Mouse (Mus musculus): Measurements from ENCODE around the gene Sh2b1. TPM values are rescaled to one million over a fixed set of nuclear protein-coding genes. Genes with fewer than 3 reads are reported as not detected.

Gene Sh2b1
- polyA plus RNA-seq, 1 experiment = 43.8 TPM

DNA sequence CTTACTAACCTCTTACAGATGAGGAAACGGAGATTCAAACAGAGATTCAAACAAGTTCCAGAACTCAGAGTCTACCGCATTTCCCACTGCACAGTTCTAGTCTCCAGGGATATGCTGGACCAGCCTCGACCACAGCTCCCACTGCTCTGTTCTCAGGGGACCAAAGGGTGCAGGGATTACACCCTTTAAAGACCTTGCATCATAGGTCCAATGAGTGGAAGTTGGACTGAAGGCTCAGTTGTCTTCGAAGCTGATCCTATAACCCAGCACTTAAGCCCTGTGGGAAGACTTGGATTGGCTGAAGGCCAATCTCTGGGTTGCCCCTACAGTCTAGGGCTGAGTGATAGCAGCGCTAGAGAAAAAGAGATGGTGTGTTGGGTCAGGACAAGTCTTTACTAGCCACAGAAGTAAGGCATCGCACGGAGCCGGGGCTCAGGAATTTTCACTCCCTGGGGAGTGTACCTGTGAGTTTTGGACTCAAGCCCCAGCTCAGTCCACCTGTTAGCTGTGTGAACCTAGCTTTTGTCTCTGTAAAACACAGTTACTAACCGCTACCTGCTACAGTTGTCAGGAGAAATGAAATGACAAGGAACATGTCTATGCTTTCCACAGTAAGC lies 1.6 kb downstream of the Sh2b1 start:
- Histone ChIP-seq H3K9me3 (replicated peaks; ENCODE audit: control insufficient read depth, insufficient read depth, low read length, poor library complexity, severe bottlenecking) (no peaks in the 10 kb centered on the region), H3K4me3 (ENCODE audit: low read depth, low read length) (no peak overlapping the region), H3K9ac (ENCODE audit: low read depth, poor library complexity, severe bottlenecking) (peak overlapping the region; percentile 90), H3K27ac (ENCODE audit: insufficient read depth, low read length) (no peak overlapping the region), H3K4me1 (ENCODE audit: control insufficient read depth, insufficient read depth, low read length) (no peaks in the 10 kb centered on the region), H3K36me3 (ENCODE audit: control insufficient read depth, insufficient read depth, low read length, poor library complexity, severe bottlenecking) (peaks cover 10% of the 10 kb centered on the region), H3K27me3 (ENCODE audit: control insufficient read depth, insufficient read depth, low read length, poor library complexity, severe bottlenecking) (no peaks in the 10 kb centered on the region)
- TF ChIP-seq EP300 (IDR thresholded peaks at IDR 0.05; ENCODE audit: insufficient read depth, low read depth, low read length) (no peak), POLR2A (IDR thresholded peaks at IDR 0.05; ENCODE audit: insufficient read depth, low read length) (no peak), CTCF (IDR thresholded peaks at IDR 0.05; ENCODE audit: low read depth, low read length) (no peak)

DNA sequence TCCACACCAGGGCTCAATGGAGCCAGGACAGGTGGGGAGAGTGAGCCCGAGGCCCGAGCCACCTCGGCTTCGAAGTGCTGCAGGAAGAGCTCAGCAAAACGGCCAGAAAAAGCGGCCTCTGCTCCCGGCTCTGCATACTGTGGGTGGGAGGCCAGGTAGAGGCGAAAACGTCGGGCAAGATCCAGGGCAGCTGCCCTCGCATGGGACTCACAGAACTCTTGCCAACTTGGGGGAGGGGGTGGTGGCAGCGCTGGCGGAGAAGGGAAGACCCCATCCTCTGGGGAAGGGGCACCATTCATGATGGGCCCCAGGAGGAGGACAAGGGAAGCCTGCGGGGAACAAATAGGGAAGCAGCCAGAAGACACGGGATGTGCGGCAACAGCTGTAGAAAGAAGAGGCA lies 2.5 kb downstream of the Sh2b1 start:
- H3K4me3 ChIP-seq (ENCODE audit: low read depth, low read length) = no peak overlapping the region
- H3K27ac ChIP-seq (ENCODE audit: insufficient read depth, low read length) = no peak overlapping the region
- no peaks in the 10 kb centered on the region for H3K27me3 ChIP-seq (ENCODE audit: control insufficient read depth, insufficient read depth, low read length, poor library complexity, severe bottlenecking)
- no peak overlapping the region for H3K9ac ChIP-seq (ENCODE audit: low read depth, poor library complexity, severe bottlenecking)
- no peaks in the 10 kb centered on the region for H3K9me3 ChIP-seq (replicated peaks; ENCODE audit: control insufficient read depth, insufficient read depth, low read length, poor library complexity, severe bottlenecking)
- no peaks in the 10 kb centered on the region for H3K4me1 ChIP-seq (ENCODE audit: control insufficient read depth, insufficient read depth, low read length)
- peaks cover 10% of the 10 kb centered on the region for H3K36me3 ChIP-seq (ENCODE audit: control insufficient read depth, insufficient read depth, low read length, poor library complexity, severe bottlenecking)
- no peak for TF ChIP-seq POLR2A (IDR thresholded peaks at IDR 0.05; ENCODE audit: insufficient read depth, low read length)
- no peak for TF ChIP-seq EP300 (IDR thresholded peaks at IDR 0.05; ENCODE audit: insufficient read depth, low read depth, low read length)
- no peak for TF ChIP-seq CTCF (IDR thresholded peaks at IDR 0.05; ENCODE audit: low read depth, low read length)

DNA sequence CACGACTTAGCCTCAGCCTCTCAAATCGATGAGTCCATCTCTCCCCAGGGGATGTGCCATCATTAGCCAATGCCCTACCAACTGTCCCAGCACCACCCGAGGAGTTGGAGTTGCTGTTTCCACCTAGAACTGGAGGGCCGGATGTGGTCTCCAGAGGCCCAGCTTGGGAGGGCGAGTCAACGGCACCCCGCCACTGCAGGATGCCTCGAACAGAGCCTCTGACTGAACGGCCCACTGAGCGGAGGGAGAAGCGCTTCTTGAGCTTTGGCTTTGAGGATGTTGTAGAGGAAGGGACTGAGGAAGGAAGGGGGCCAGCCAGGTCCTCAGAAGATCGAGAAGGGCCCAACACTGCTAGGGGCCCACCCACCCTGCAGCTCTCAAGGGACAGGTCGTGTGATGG lies 2.9 kb downstream of the Sh2b1 start:
- TF ChIP-seq POLR2A (IDR thresholded peaks at IDR 0.05; ENCODE audit: insufficient read depth, low read length) (no peak), CTCF (IDR thresholded peaks at IDR 0.05; ENCODE audit: low read depth, low read length) (no peak), EP300 (IDR thresholded peaks at IDR 0.05; ENCODE audit: insufficient read depth, low read depth, low read length) (no peak)
- Histone ChIP-seq H3K9me3 (replicated peaks; ENCODE audit: control insufficient read depth, insufficient read depth, low read length, poor library complexity, severe bottlenecking) (no peaks in the 10 kb centered on the region), H3K9ac (ENCODE audit: low read depth, poor library complexity, severe bottlenecking) (no peak overlapping the region), H3K27me3 (ENCODE audit: control insufficient read depth, insufficient read depth, low read length, poor library complexity, severe bottlenecking) (no peaks in the 10 kb centered on the region), H3K27ac (ENCODE audit: insufficient read depth, low read length) (no peak overlapping the region), H3K36me3 (ENCODE audit: control insufficient read depth, insufficient read depth, low read length, poor library complexity, severe bottlenecking) (peaks cover 10% of the 10 kb centered on the region), H3K4me3 (ENCODE audit: low read depth, low read length) (no peak overlapping the region), H3K4me1 (ENCODE audit: control insufficient read depth, insufficient read depth, low read length) (no peaks in the 10 kb centered on the region)

DNA sequence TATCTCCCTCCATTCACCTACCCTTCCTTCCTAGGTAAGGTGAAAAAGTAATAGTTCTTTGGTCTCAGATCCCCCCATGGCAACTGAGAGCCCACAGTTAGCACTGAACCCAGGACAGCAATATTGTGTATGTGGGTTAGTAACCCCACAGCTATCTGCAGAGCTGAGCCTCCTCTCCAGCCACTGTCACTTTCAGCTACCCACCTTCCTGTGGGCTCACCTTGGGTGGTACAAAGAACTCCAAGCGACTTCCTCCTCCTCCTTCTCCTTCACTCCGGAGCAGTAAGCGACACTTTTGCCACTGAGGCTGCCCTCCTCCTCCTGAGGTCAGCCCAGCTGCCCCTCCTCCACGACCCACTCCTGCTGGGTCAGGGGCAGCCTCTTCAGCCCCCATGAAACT lies 3.4 kb downstream of the Sh2b1 start:
- Histone ChIP-seq H3K27ac (ENCODE audit: insufficient read depth, low read length) (no peak overlapping the region), H3K4me1 (ENCODE audit: control insufficient read depth, insufficient read depth, low read length) (no peaks in the 10 kb centered on the region), H3K4me3 (ENCODE audit: low read depth, low read length) (no peak overlapping the region), H3K9me3 (replicated peaks; ENCODE audit: control insufficient read depth, insufficient read depth, low read length, poor library complexity, severe bottlenecking) (no peaks in the 10 kb centered on the region), H3K27me3 (ENCODE audit: control insufficient read depth, insufficient read depth, low read length, poor library complexity, severe bottlenecking) (no peaks in the 10 kb centered on the region), H3K36me3 (ENCODE audit: control insufficient read depth, insufficient read depth, low read length, poor library complexity, severe bottlenecking) (peaks cover 13% of the 10 kb centered on the region), H3K9ac (ENCODE audit: low read depth, poor library complexity, severe bottlenecking) (no peak overlapping the region)
- TF ChIP-seq EP300 (IDR thresholded peaks at IDR 0.05; ENCODE audit: insufficient read depth, low read depth, low read length) (no peak), CTCF (IDR thresholded peaks at IDR 0.05; ENCODE audit: low read depth, low read length) (no peak), POLR2A (IDR thresholded peaks at IDR 0.05; ENCODE audit: insufficient read depth, low read length) (no peak)

DNA sequence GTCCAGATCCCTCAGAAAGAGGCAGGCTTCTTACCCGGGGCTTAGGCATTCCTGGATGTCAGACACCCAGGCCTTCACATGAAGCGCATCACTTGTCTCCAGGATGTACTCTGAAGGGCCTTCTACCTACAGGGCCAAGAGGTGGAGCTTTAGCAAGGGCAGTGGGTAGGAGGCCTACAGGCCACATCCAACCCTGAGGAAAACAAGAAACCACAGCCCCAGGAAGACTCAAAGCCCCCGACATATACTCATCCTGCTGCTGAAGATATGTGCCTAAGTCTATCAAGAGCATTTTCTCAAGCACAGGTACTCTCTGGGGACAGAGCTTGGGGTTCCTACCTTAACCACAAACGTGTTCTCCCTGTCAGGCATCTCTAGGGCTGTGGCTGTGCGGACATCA lies 3.9 kb downstream of the Sh2b1 start:
- H3K27ac ChIP-seq (ENCODE audit: insufficient read depth, low read length) = no peak overlapping the region
- peaks cover 13% of the 10 kb centered on the region for H3K36me3 ChIP-seq (ENCODE audit: control insufficient read depth, insufficient read depth, low read length, poor library complexity, severe bottlenecking)
- no peaks in the 10 kb centered on the region for H3K4me1 ChIP-seq (ENCODE audit: control insufficient read depth, insufficient read depth, low read length)
- no peak overlapping the region for H3K9ac ChIP-seq (ENCODE audit: low read depth, poor library complexity, severe bottlenecking)
- no peak overlapping the region for H3K4me3 ChIP-seq (ENCODE audit: low read depth, low read length)
- no peaks in the 10 kb centered on the region for H3K9me3 ChIP-seq (replicated peaks; ENCODE audit: control insufficient read depth, insufficient read depth, low read length, poor library complexity, severe bottlenecking)
- TF ChIP-seq CTCF (IDR thresholded peaks at IDR 0.05; ENCODE audit: low read depth, low read length) (no peak), POLR2A (IDR thresholded peaks at IDR 0.05; ENCODE audit: insufficient read depth, low read length) (no peak), EP300 (IDR thresholded peaks at IDR 0.05; ENCODE audit: insufficient read depth, low read depth, low read length) (no peak)
- H3K27me3 ChIP-seq (ENCODE audit: control insufficient read depth, insufficient read depth, low read length, poor library complexity, severe bottlenecking) = no peaks in the 10 kb centered on the region

DNA sequence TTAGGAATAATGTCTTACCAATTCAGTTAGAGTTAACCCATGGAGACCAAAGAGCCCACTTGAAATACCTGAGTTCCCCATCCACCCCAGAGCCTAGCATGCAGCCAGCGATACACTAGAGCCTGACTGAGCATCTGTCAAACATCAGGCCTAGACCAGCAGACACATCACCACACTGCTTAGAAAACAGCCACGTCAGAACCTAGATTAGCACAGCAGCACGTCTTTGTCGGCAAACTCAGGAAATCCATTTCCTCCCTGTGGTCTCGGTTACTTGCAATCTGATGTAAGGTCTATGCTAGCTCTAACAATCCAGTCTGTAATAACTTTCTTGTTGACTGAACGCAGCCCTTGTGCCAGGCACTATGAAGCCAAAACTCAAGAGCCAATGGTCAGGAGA lies 5.1 kb downstream of the Sh2b1 start:
- H3K4me3 ChIP-seq (ENCODE audit: low read depth, low read length) = no peak overlapping the region
- TF ChIP-seq POLR2A (IDR thresholded peaks at IDR 0.05; ENCODE audit: insufficient read depth, low read length) (no peak), CTCF (IDR thresholded peaks at IDR 0.05; ENCODE audit: low read depth, low read length) (no peak), EP300 (IDR thresholded peaks at IDR 0.05; ENCODE audit: insufficient read depth, low read depth, low read length) (no peak)
- no peaks in the 10 kb centered on the region for H3K4me1 ChIP-seq (ENCODE audit: control insufficient read depth, insufficient read depth, low read length)
- H3K27ac ChIP-seq (ENCODE audit: insufficient read depth, low read length) = no peak overlapping the region
- H3K27me3 ChIP-seq (ENCODE audit: control insufficient read depth, insufficient read depth, low read length, poor library complexity, severe bottlenecking) = no peaks in the 10 kb centered on the region
- H3K36me3 ChIP-seq (ENCODE audit: control insufficient read depth, insufficient read depth, low read length, poor library complexity, severe bottlenecking) = peaks cover 13% of the 10 kb centered on the region
- no peaks in the 10 kb centered on the region for H3K9me3 ChIP-seq (replicated peaks; ENCODE audit: control insufficient read depth, insufficient read depth, low read length, poor library complexity, severe bottlenecking)
- H3K9ac ChIP-seq (ENCODE audit: low read depth, poor library complexity, severe bottlenecking) = no peak overlapping the region

Data from ES-Bruce4 (cell line).